Mouse (Mus musculus) adrenal gland, postnatal 14 days (tissue): ENCODE results near the gene Fmo4. TPM values are rescaled to one million over a fixed set of nuclear protein-coding genes. Genes with fewer than 3 reads are reported as not detected.

Experiments
- DNase-seq: peaks from one replicate; pipeline ENCODE4 v3.0.0; 2021; ENCODE audit warnings: mixed read lengths
- long read RNA-seq, 2 experiments: library from polyadenylated mRNA; stranded (forward); transcript quantifications; one replicate each; pipeline ENCODE4 v2.0.0; 2021
- total RNA-seq: library from RNA; stranded (reverse); gene quantifications from 2 replicates; pipeline ENCODE4 v1.2.3, GENCODE M21; 2021

Fmo4 gene
- 0.86 and 3.1 TPM in 2 replicates for total RNA-seq
- long read RNA-seq, experiment 1: 0 reads
- long read RNA-seq, experiment 2, partial matches to known transcripts: 0 of 2 reads
- long read RNA-seq, experiment 2, other reads (novel, unspliced or antisense): 2 of 2 reads

DNA sequence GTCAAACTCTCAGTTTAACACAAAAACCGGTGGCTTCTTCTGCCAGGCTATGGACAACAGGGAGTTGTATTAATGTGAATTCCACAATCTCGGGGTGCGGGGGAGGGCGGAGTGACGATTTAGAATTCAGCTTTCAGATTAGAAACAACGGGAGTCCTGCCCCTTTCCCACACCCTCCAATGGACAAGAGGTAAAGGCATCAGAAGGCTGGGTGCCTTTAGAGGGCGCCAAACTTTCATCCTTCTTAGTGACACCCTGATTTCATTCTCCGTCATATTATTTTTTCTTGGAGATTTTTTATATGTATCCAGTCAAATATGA is at the start of gene Fmo4:
Gene Fmo4 (minus strand): TSS at position 137 of the 321 bp plus-strand sequence.
- peak; percentile 65 for DNase-seq

DNA sequence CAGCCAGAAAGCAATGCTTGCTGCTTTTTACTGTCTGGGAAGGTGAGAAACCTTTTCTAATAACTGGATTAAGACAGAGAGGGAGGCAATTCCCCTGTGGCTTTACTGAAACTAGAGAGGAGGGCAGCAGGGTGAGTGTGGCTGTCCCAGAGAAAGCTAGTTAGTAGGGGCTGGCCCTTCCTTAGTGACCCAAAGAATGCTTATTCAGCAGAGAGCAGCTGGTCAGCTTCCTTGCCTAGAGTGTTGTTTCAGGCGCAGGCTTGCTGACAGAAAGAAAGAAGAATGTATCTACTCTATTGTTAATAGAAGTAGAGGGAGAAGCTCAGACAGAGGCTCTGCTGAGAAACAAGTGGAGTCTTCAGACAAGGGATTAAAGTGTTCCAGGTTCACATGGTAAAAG is 48.6 kb upstream of the Fmo4 start:
- no peak for DNase-seq

DNA sequence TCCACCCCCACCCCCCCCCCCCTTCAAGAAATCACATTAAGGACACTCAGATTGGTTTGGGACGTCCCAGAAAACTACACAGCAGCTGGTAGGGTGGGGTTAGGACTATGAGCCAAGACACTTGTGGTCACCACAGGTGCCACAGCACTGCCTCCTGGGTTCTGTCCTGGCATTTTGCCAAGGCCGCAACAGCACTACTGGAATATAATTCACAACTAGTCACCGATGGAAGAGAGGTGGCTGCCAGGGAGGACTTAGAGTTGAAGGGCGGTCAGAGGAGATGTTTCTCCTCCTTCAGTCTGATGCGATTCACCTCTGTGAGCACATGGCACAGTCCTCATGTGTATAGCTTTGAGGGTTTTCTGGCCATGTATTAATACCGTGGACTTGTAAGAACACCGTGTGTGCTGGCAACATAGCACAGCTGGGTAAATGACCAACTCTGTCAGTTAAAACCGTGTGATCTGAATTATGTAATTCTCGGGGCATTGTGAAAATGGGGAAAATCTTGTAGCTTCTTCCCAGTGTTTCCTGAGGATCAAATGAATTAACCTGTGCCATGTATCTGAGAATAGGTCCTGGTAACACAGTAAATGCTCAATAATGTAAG is 46.3 kb upstream of the Fmo4 start:
- peak; percentile 62 for DNase-seq

DNA sequence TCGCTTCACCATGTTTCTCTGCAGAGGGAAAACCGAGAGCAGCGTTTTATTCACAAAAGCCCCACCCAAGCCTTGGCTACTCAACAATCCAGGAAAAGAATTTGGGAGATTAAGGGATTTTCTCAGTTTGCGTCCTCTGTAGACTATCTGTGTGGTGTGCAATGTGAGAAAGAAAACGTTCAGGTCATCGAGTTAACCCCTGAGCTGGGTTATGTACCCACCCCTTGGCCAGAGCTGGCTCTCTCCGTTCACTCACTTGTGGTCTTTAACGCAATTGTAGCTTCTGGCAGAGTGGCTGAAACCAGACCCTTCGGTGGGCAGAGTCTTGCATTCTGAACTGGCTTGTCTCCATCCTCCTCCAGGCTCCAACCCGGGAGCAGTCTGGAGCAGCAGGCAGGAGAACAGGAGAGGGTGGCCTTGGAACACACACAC is 45.8 kb upstream of the Fmo4 start:
- peak; percentile 43 for DNase-seq

DNA sequence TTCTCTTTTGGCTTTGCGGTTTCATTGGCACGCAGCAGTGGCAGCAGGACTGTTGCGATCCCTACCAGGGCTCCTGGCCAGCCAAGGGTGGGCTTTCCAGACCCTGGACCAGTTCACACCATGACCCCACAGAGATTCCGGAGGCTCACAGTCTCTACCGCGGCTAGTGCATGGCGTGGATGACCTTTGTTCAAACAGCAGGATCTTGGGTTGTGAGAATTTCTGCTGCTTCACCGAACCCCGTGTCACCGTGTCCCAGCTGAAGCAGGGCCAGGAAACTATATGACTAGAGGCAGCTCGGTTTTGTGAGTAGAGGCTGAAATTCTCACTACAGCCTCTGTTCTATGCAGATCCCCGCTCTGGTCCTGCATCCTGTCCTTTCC is 45.0 kb upstream of the Fmo4 start:
- DNase-seq: peak; percentile 54

DNA sequence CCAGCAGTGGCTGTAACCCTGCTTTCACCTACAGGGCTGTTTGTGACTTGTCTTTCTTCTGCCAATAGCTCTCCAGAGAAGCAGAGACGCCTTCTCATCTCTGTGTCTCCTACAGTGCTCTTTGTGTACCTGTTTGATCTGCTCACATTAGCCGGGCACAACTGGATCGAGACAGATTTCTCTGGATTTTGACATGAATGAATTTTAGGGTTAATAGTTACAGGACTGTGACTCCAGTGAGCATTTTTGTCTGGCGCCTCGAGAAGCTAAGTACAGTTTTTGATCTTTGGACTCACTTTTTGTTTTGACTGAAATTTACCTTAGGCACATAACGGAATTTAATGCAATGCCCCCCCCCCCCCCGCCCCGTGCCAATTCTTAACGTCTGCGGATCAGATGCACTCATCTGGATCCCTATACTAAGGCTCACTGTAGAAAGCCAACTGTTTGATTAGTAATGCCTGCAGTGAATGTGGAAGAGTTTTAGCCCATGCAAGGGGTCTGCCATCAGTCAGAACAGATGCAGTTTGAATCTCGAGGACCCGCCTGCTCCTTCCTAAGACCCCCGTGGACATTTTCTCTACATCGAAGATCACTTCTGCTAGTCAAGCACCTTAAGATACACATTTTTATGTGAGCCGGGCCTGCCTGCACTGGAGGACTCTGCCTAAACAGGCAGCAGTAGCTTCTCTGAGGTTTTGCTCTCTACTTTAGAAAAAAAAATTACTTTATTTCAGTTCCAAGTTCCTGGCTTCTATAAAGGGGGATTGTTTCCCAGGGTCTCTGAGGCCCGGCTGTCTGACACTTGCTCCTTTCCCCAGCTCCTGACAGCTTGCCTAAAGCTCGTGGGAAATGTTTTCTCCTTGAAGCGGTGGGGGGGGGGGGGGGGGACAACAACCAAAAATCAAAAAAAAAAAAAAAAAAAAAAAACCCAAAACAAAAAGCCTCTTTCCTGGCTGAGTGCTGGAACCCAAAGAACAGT is 44.3 kb upstream of the Fmo4 start:
- no peak for DNase-seq

DNA sequence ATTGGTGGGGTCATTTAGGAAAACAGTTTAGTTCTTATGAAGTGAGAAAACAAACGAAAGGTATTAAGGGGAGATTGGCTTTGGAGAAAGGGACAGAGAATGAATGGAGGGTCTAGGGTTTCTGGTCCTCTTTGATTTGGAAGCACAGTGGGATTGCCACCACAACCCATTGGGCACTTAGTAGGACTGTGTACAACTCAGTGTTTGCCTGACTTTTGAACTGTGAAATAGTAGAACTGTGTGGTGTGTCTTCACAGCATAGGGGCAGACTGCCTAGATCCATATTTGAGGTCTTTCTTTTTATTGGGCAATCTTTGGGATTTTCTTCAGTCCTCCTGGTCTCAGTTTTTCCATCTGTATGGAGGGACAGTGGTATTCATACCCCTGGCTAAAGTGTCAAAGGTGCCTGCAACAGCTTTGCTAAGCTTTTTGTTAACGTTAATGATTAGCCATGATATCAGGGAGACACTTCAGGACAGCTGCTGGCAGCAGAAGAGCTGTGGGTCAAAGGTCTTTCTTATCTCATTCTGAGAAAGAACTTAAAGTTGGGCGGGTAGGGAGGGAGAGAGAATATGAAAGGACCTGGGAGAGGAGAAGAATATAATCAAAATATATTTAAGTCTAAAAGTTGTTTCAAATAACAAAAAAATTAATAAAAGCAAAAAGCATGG is 40.2 kb upstream of the Fmo4 start:
- no peak for DNase-seq

DNA sequence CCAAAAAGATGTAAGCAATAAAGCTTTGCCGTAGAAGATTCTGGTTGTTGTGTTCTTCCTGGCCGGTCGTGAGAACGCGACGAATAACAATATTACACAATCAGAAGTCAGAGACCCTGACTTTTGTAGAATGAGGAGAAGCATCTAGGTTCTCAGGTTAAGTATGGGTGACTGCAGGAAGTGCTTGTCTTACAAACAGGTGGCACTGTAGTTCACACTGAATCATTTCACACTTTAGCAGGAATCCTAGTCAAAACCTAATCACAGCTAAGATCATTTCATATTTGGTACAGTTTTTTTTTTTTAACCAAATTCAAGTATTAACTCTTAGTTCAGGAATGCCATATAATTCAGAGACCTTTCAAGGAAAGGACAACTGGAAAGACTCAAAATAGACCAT is 33.8 kb upstream of the Fmo4 start:
- no peak for DNase-seq

DNA sequence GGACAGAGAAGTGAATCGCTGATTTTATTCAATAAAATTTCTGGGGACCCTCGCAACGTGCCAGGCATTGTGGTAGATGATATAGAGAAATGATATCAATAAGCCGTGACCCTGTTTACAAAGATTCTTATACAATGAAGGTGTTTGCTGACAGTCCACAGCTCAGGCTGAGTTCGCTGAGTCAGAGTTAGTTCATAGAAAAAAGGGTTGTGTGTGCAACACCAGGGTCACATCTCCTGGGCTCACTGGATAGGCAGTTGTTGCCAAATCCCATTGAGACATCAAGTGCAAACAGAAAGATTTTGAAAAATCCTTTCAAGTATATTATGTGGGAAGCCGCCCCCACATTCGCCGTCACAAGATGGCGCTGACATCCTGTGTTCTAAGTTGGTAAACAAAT is 26.4 kb upstream of the Fmo4 start:
- DNase-seq: peak; percentile 44

DNA sequence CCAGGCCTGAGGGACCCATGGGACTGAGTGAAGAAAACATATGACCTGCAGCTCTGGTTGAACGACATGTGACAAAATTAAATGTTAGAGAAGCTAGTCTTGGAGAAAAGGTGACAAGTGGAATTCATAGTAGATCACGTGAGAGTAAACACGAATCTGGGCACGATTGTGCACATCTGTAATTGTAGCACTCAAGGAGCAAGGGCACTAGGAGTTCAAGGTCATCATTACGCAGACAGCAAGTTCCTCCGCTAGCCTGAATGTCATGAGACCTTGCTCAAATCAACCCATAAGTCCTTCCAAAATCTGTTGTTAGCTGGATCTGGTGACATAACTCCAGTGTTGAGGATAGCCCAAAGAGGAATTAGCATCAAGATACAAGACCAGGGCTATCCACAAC is 25.2 kb upstream of the Fmo4 start:
- no peak for DNase-seq

DNA sequence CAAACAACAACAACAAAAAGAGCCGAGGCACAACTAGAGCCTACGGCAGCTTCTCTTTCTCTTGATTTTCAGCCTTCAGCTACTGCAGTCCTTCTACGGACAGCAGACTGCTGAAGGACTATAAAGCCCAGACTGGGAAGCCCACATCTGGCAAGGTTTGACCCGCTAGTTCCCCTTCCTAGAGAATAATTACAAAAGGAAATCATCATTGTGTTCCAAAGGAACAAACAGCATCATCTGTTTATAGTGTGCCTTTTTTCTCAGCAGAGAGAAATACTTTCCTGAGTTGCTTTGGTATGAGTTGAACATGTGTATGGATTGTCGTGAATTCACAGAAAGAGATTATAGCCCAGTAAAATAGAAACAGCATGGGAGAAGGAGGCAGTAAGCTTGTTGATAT is 20.6 kb upstream of the Fmo4 start:
- no peak for DNase-seq

DNA sequence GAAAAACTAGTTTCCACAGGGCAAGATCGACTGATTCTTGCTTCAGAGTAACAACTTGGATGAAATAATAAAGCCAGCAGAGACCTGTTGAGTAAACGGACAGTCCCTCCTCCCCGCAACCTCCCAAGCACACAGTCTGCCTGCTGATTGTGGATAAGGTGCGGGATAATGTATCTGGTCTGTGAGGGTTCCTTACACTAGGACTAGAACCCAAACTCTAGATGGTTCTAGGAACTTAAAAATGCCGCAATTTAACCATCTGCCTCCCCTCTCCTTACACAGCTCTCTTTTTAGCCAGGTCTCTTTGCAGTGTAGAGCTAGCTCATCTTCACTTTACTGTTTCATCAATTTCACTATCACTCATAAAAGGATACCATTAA is 18.8 kb upstream of the Fmo4 start:
- no peak for DNase-seq

DNA sequence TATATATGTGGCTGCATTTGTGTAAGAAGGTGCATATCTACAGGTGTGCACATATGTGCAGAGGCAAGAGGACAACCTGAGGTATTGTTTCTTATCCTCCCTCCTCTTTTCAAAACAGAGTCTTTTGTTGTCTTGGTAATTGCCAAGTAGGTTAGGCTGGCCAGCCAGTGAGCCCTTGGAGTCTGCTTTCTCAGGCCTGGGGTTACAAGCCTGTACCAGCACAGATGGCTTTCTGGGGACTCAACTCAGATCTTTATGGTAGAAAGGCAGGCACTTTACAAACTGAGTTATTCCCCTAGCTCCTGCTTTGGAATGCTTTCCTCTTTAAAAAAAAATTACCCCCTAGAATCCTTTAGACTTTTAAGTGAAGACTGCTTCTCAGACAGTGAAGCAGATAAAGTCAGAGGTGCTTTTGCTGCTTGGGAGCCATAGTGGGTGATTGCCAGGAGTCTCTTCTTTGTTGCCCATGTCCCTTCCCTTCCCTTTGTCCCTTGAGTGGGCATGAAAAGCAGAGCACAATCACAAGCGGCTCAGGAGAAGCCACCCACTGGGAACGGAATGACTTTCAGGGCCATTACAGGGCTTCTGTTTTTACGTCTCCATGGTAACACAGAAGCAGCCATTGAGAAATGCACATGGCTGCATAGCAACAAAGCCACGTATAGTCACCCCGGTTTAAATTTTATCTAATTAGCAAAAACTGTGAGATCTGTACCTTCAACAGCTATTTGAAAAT is 18.2 kb upstream of the Fmo4 start:
- DNase-seq: no peak

DNA sequence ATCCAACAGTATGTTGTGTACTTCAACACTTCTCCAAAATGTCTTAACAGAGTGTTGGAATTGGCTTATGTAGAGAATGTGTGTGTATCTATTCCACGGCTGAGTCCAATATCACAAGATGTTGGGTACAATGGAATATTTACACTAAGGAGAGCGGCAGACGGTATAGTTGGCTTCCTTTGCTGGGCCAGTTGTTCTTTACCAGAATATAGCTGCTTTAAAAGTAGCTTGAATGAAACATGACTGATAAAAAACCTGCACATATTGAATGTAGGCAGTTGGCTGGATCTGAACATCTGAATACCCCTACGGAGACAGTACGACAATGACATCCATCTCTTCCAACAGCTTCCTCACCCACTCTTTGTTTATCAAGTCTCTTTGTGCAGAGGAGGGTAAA is 5.5 kb upstream of the Fmo4 start:
- no peak for DNase-seq

DNA sequence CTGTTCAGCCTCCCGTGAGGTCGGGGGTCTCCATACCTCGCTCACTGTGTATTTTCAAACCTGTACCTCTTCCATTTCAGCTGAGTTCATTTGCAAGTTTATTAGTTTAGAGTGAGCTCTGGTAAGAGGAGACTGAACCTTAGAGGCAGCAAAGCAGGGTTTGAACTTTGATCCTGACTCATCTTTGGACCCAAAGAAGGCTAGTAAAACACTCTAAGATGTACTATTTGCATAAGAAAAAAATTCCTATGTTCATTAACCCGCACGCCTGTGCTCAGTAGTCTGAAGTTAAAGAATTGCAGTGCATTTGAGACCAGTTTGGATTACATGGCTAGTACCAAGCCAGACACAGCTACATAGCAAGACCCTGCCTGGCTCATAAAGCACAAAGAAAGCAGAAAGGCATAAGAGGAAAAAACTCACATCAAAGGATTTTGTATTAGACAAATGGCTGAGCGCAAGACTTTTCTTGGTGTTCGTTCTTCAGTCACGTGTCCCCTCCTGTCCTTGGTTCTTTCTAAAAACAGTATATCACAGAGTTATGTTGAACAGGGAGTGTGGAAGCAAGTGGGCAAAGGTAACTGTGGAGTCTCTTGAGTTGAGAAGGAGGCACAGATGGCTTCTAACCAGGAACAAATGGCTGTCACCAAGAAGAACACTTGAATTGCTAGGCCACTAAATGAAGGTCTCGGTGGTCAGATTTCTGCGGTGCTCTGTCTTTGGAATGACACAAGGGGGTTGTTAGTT is 1.8 kb upstream of the Fmo4 start:
- no peak for DNase-seq

DNA sequence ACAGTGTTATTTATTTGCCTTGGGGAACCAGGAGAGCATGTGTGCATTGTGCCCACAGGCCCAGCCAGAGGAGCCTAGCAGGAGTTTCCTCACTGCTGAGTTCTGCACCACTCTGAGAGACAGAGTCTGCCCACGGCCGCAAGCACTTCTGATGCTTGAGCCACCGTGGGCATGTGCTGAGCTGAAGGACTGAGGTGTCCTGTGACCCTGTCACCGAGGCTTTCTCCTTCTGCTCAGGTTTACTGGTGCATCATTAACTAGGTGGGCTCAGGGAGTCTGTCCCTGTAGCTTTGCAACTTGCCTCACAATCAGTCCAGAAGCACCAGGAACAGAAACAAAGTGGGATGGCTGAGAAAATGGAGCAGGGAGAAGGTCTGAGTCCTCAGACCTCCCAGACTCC is 1.2 kb upstream of the Fmo4 start:
- no peak for DNase-seq

DNA sequence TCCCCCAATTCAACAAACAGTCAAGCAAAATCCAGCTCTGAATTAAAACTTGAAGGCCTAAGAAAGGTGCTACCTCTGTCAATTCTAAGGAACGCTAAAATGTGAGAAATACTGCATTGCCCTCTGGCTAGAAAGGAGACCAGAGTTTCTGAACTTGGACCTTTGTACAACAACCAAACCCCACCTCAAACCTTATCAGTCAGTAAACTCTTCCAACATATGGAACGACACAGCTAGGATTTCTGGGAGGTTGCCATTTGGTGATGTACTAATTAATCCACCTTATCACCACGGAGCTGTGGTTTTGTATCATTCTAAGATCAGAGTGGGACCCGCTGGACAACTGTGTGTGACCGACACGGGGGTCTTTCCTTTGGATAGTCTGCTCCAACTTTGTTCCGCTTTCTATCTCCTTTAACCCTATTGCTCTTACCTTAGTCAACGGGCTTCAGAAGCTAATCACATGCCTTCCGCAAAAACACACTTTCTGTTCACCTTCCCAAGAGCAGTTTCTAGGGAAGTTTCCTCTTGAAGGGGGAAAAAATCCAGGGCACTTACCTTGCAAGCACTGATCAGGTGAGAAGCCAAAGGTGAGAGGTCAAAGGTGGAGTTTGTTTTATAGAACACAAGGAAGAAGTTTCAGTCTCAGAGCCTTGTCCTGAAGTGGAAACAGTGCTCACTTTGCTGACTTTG is 483 bp downstream of the Fmo4 start:
- no peak for DNase-seq

DNA sequence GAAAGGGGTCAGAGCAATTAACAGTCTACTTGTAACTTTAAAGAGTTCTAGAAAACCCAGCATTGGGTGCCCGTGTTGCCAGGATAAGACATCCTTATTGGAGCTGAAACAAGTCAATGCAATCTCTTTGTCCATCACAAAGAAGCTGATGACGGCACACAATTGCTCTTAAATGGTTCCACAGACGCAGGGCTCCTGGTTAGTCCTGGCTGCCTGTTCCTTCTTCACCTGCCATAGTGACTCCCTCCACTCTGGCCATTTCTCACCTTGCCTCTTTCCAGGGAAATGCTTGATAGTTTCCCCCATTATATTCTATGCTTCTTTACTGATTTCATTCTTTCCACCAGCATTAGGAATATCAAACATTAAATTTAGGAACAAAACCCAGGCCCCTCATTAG is 5.2 kb downstream of the Fmo4 start:
- DNase-seq: no peak

DNA sequence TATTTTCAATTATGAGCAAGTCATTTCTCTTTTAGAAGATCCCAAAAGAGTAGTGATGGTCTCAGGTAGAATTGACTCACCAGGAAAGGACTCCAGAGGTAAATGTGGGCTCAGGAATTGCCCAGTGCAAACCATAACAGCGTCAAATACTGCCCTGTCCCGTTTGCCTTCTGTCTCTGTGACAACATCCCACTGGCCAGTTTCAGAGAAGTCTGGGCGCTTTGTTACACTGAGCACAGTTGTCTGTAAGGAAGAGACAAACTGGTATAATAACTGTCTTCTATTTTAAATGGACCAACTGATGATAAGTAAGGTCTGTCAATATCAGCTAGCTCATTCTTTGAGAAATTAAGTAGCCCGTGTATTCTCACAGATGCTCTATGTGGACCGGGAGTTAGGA is 6.3 kb downstream of the Fmo4 start:
- no peak for DNase-seq

DNA sequence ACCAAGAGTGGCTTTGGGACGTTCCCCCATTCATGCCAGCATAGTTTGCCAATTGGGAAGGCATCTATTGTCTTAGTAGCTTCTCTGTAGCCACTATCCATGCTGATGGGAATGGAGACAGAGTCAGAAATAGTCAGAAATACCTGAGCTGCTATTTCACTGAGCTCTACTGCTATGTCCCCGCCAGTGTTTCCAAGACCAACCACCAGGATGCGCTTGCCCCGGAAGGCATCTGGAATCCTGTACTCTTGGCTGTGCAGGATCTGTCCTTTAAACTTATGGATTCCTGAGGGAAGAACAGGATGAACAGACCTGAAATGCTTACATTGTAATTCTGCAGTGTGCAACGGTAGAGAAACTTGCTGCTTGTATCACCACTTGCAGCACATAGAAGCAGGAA is 8.8 kb downstream of the Fmo4 start:
- DNase-seq: no peak

DNA sequence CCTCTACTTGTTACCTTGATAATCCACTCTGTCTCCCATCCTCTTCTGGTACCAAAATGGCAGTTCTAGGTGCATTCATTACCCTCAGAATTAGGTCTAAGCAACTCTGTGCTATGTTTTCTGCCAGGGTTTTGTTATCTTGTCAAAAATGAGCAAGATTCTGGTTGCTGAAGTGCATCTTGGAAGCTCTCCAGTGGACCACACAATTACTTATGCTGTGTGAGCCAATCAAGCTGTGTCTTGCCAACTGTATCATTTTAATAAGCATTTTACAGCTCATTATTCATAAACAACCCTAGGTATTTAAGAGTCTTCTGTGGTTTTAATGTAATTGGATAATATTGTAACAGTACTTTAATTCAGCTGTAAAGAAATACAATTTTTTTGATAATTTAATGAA is 17.3 kb downstream of the Fmo4 start:
- DNase-seq: no peak
